Comparison of ENCODE assay signal across 8 mouse cellular contexts in genomic region chr2:151536618-151536974, GRCm38 (mm10). TPM values are rescaled to one million over a fixed set of nuclear protein-coding genes. Genes with fewer than 3 reads are reported as not detected.
DNase-seq lines count a peak whose midpoint lies in the region; ATAC-seq and TF ChIP-seq lines count a peak whose summit lies in the region.

No protein-coding gene starts in this region.

- WGBS in liver, adult 2 months: 19% methylated on average over 5 of the region's 5 CpGs

- peak; percentile 53 for DNase-seq in liver, adult 2 months (ENCODE audit: extremely low read depth, low read depth, low spot score)
- no peak for DNase-seq in liver
- peak; percentile 52 for DNase-seq in T-cell, adult 2 months (ENCODE audit: low spot score)
- peak; percentile 41 to 58 for DNase-seq in frontal cortex, postnatal 36 days (ENCODE audit: low spot score in 2 of 2)
- DNase-seq in kidney, postnatal 4 days: peak; percentile 74 to 82
- peak; percentile 14 to 16 for DNase-seq in monocyte, adult 2 months (ENCODE audit: low read depth in 1 of 2, low spot score in 2 of 2)
- no peak for DNase-seq in testis, postnatal 14 days (ENCODE audit: low spot score)

- no peak overlapping the region for H3K27ac ChIP-seq in liver, adult 2 months (replicated peaks; ENCODE audit: insufficient read depth, low read depth, low read length)

- no peaks in the 10 kb centered on the region for H3K79me2 ChIP-seq in liver, adult 2 months (ENCODE audit: control insufficient read depth, insufficient read depth, low read length)

- H3K27me3 ChIP-seq in liver, adult 2 months (ENCODE audit: control insufficient read depth, insufficient read depth, low read length): no peaks in the 10 kb centered on the region

- H3K4me1 ChIP-seq in liver, adult 2 months (ENCODE audit: control insufficient read depth, insufficient read depth, low read length): peaks cover 5% of the 10 kb centered on the region; the same call in 1 of the 2 replicates

- no peak for TF ChIP-seq CTCF in liver, adult 2 months (IDR thresholded peaks at IDR 0.05; ENCODE audit: low read depth, low read length)

- H3K4me3 ChIP-seq in liver, adult 2 months (ENCODE audit: insufficient read depth, low read depth, low read length): no peak overlapping the region

- no peaks in the 10 kb centered on the region for H3K36me3 ChIP-seq in liver, adult 2 months (ENCODE audit: control insufficient read depth, insufficient read depth, low read length)

- H3K9ac ChIP-seq in liver, adult 2 months (ENCODE audit: low read depth, low read length): no peak overlapping the region

- TF ChIP-seq POLR2A in liver, adult 2 months (IDR thresholded peaks at IDR 0.05; ENCODE audit: extremely low read depth, insufficient read depth, low read length): no peak

- no peak for ATAC-seq in erythroid progenitor cell, adult 5-6 weeks (replicated peaks; ENCODE audit: low FRiP score, poor library complexity, severe bottlenecking)

RNA-seq across cellular contexts. Expression of gene Fkbp1a, which starts 5.7 kb away (rescaled TPM):
- total RNA-seq in liver, adult 2 months (2014; rRNA removed): 14.2 and 19.8 TPM in 2 replicates
- 22.5 and 25.9 TPM in 2 replicates for polyA plus RNA-seq in liver, adult 2 months (2012; rRNA removed)
- 6.3 and 15.9 TPM in 2 replicates for total RNA-seq in erythroid progenitor cell, adult 5-6 weeks (2015; ENCODE audit: low replicate concordance)
- total RNA-seq in erythroid progenitor cell, adult 5-6 weeks (2017; ENCODE audit: low replicate concordance): 1.7 and 2.1 TPM in 2 replicates

RNA-seq across cellular contexts. Expression of gene Sdcbp2, which starts 35.8 kb away (rescaled TPM):
- total RNA-seq in liver, adult 2 months (2014; rRNA removed): 0.13 and 0.28 TPM in 2 replicates
- polyA plus RNA-seq in liver, adult 2 months (2012; rRNA removed): 0.07 and 0.33 TPM in 2 replicates
- not detected in 2 replicates for total RNA-seq in erythroid progenitor cell, adult 5-6 weeks (2015; ENCODE audit: low replicate concordance)
- total RNA-seq in erythroid progenitor cell, adult 5-6 weeks (2017; ENCODE audit: low replicate concordance): not detected in 2 replicates

RNA-seq across cellular contexts. Expression of gene Nsfl1c, which starts 42.6 kb away (rescaled TPM):
- total RNA-seq in liver, adult 2 months (2014; rRNA removed): 45.4 and 54.7 TPM in 2 replicates
- polyA plus RNA-seq in liver, adult 2 months (2012; rRNA removed): 42.3 and 45.5 TPM in 2 replicates
- total RNA-seq in erythroid progenitor cell, adult 5-6 weeks (2015; ENCODE audit: low replicate concordance): 18.4 and 37.3 TPM in 2 replicates
- total RNA-seq in erythroid progenitor cell, adult 5-6 weeks (2017; ENCODE audit: low replicate concordance): 20.4 and 25.6 TPM in 2 replicates

Comparison
In these comparisons a context has a peak if more than half of its experiments do, and no peak if none do; other contexts are left out.
1. DNase-seq: peak in liver, adult 2 months (single experiment), T-cell, adult 2 months (single experiment), frontal cortex, postnatal 36 days (2 of 2), kidney, postnatal 4 days (2 of 2) and monocyte, adult 2 months (2 of 2); none in liver (single experiment) and testis, postnatal 14 days (single experiment).